Mouse (Mus musculus) limb, embryonic 10.5 days (tissue): ENCODE measurements at regions not wholly inside any gene's neighbourhood (a gene's known extent, or its start where the extent isn't known, plus 50 kb on each side); places are given as distances from the start of the nearest gene placed in this dataset.

ENCODE experiments used
- DNase-seq: peaks from one replicate; pipeline ENCODE4 v3.0.0-alpha.2; 2017; ENCODE audit warnings: low spot score
- H3K27ac ChIP-seq: fragments of 300-500 bp; sonication (generic); 2 replicates; pipeline ENCODE4 v1.5.1; 2016; ENCODE audit warnings: mild to moderate bottlenecking
- H3K27me3 ChIP-seq: fragments of 300-500 bp; sonication (generic); 2 replicates; pipeline ENCODE4 v1.6.1; 2016; ENCODE audit warnings: low read depth, mild to moderate bottlenecking; ENCODE audit not compliant: poor library complexity, severe bottlenecking
- H3K36me3 ChIP-seq: fragments of 300-500 bp; sonication (generic); 2 replicates; pipeline ENCODE4 v1.6.1; 2016; ENCODE audit warnings: mild to moderate bottlenecking, moderate library complexity
- H3K4me1 ChIP-seq: fragments of 300-500 bp; sonication (generic); 2 replicates; pipeline ENCODE4 v1.6.1; 2016
- H3K4me3 ChIP-seq: fragments of 300-500 bp; sonication (generic); 2 replicates; pipeline ENCODE4 v1.5.1; 2016; ENCODE audit warnings: mild to moderate bottlenecking, moderate library complexity
- H3K9me3 ChIP-seq: fragments of 300-500 bp; sonication (generic); replicated peaks from 2 replicates; pipeline ENCODE4 v1.6.1; 2016; ENCODE audit warnings: mild to moderate bottlenecking
- WGBS: fragments of 180-500 bp; shearing (Covaris S2); methylation state at CpG from one replicate; pipeline ENCODE4 v1.1.7; 2016; 5-methylcytosine and 5-hydroxymethylcytosine counted together

- H3K9me3 ChIP-seq: no peaks in the 10 kb centered on the region
- 55% methylated on average over 4 of the region's 4 CpGs for WGBS
- no peak overlapping the region for H3K27ac ChIP-seq
- H3K4me1 ChIP-seq: no peaks in the 10 kb centered on the region
- DNase-seq: no peak
- no peaks in the 10 kb centered on the region for H3K36me3 ChIP-seq
- no peaks in the 10 kb centered on the region for H3K27me3 ChIP-seq
- H3K4me3 ChIP-seq: no peak overlapping the region
These were observed 89.5 kb upstream of the Sema3d start for GRCm38 (mm10) chr5:12293685-12294084.

- no peak overlapping the region for H3K4me3 ChIP-seq
- no peaks in the 10 kb centered on the region for H3K27me3 ChIP-seq
- 89% methylated on average over 2 of the region's 2 CpGs for WGBS
- no peak overlapping the region for H3K27ac ChIP-seq
- no peaks in the 10 kb centered on the region for H3K36me3 ChIP-seq
- H3K9me3 ChIP-seq: no peaks in the 10 kb centered on the region
- no peaks in the 10 kb centered on the region for H3K4me1 ChIP-seq
- DNase-seq: no peak
These were observed 85.9 kb upstream of the Sema3d start for GRCm38 (mm10) chr5:12297331-12297730.

GRCm38 (mm10) chr5:12301833-12302808 lies 81.1 kb upstream of the Sema3d start:
- no peaks in the 10 kb centered on the region for H3K36me3 ChIP-seq
- H3K4me1 ChIP-seq: no peaks in the 10 kb centered on the region
- no peak overlapping the region for H3K4me3 ChIP-seq
- WGBS: 47% methylated on average over 4 of the region's 4 CpGs
- DNase-seq: no peak
- no peaks in the 10 kb centered on the region for H3K9me3 ChIP-seq
- H3K27me3 ChIP-seq: no peaks in the 10 kb centered on the region
- no peak overlapping the region for H3K27ac ChIP-seq

- Histone ChIP-seq H3K4me3 (no peak overlapping the region), H3K27me3 (no peaks in the 10 kb centered on the region), H3K36me3 (no peaks in the 10 kb centered on the region), H3K4me1 (no peaks in the 10 kb centered on the region), H3K27ac (no peak overlapping the region), H3K9me3 (no peaks in the 10 kb centered on the region)
- DNase-seq: no peak
These were observed 73.8 kb upstream of the Sema3d start for GRCm38 (mm10) chr5:12309408-12309807.

GRCm38 (mm10) chr5:12332648-12333305 lies 50.4 kb upstream of the Sema3d start:
- Histone ChIP-seq H3K9me3 (no peaks in the 10 kb centered on the region), H3K4me1 (no peaks in the 10 kb centered on the region), H3K27me3 (no peaks in the 10 kb centered on the region), H3K36me3 (no peaks in the 10 kb centered on the region), H3K4me3 (no peak overlapping the region), H3K27ac (no peak overlapping the region)
- 82% methylated on average over 4 of the region's 4 CpGs for WGBS
- DNase-seq: no peak
